Mouse (Mus musculus) MEL (cell line): ENCODE results near the gene Ppp1r12a. TPM values are rescaled to one million over a fixed set of nuclear protein-coding genes. Genes with fewer than 3 reads are reported as not detected.

Experiments used
- DNase-seq: peaks from one replicate; pipeline ENCODE4 v3.0.0; 2011; ENCODE audit warnings: low read depth, low spot score
- H3K27ac ChIP-seq: 2 replicates; pipeline ENCODE4 v1.5.1; 2012; ENCODE audit warnings: low read depth, mild to moderate bottlenecking, control low read depth, low read length, moderate library complexity; ENCODE audit not compliant: control insufficient read depth
- H3K27me3 ChIP-seq, 2 experiments: fragments of 150-350 bp in 1 of 2; sonication (generic) in 1 of 2; 2 replicates each; pipeline ENCODE4 v1.6.1; 2012; ENCODE audit warnings: low read length in 2 of 2, mild to moderate bottlenecking in 2 of 2, improper control_type of control experiment in 1 of 2, moderate library complexity in 1 of 2; ENCODE audit not compliant: insufficient read depth in 2 of 2, control insufficient read depth in 1 of 2
- H3K36me3 ChIP-seq, 2 experiments: 2 replicates each; pipeline ENCODE4 v1.6.1; 2012 to 2014; ENCODE audit warnings: low read length in 2 of 2, improper control_type of control experiment in 1 of 2, inconsistent platforms in 1 of 2, mild to moderate bottlenecking in 1 of 2; ENCODE audit not compliant: insufficient read depth in 2 of 2, control insufficient read depth in 1 of 2
- H3K4me1 ChIP-seq, 2 experiments: fragments of 150-350 bp in 1 of 2; sonication (generic) in 1 of 2; 2 replicates each; pipeline ENCODE4 v1.6.1; 2012; ENCODE audit warnings: low read length in 2 of 2, improper control_type of control experiment in 1 of 2, mild to moderate bottlenecking in 1 of 2; ENCODE audit not compliant: insufficient read depth in 2 of 2, control insufficient read depth in 1 of 2
- H3K4me3 ChIP-seq, 2 experiments: fragments of 150-350 bp in 1 of 2; sonication (generic) in 1 of 2; 2 replicates each; pipeline ENCODE4 v1.5.1; 2012; ENCODE audit warnings: low read depth in 2 of 2, low read length in 2 of 2, mild to moderate bottlenecking in 2 of 2, moderate library complexity in 2 of 2, control low read depth in 1 of 2, improper control_type of control experiment in 1 of 2; ENCODE audit not compliant: control insufficient read depth in 1 of 2, insufficient read depth in 1 of 2
- H3K79me2 ChIP-seq: 2 replicates; pipeline ENCODE4 v1.6.1; 2012; ENCODE audit warnings: mild to moderate bottlenecking, low read length, moderate library complexity; ENCODE audit not compliant: control insufficient read depth, poor library complexity, insufficient read depth
- H3K9ac ChIP-seq: 2 replicates; pipeline ENCODE4 v1.6.1; 2012; ENCODE audit warnings: low read depth, mild to moderate bottlenecking, control low read depth, low read length, moderate library complexity; ENCODE audit not compliant: control insufficient read depth, poor library complexity, severe bottlenecking
- H3K9me3 ChIP-seq: fragments of 150-350 bp; sonication (generic); replicated peaks from 2 replicates; pipeline ENCODE4 v1.6.1; 2012; ENCODE audit warnings: mild to moderate bottlenecking, low read length, improper control_type of control experiment, moderate library complexity; ENCODE audit not compliant: insufficient read depth
- CTCF ChIP-seq, 3 experiments: IDR thresholded peaks in 2 of 3; conservative IDR thresholded peaks in 1 of 3; 2 replicates each; pipeline ENCODE4 v1.5.1; 2011 to 2012; ENCODE audit warnings: low read length in 3 of 3, low read depth in 2 of 3, mild to moderate bottlenecking in 2 of 3, improper control_type of control experiment in 1 of 3, inconsistent platforms in 1 of 3, mixed read lengths in 1 of 3, moderate library complexity in 1 of 3; ENCODE audit not compliant: control insufficient read depth in 1 of 3, insufficient read depth in 1 of 3, poor library complexity in 1 of 3, severe bottlenecking in 1 of 3
- ELF1 ChIP-seq: IDR thresholded peaks from 2 replicates; pipeline ENCODE4 v1.6.1; 2014; ENCODE audit warnings: low read depth, mild to moderate bottlenecking, inconsistent platforms, low read length, improper control_type of control experiment, moderate library complexity
- EP300 ChIP-seq, 2 experiments: IDR thresholded peaks; 2 replicates each; pipeline ENCODE4 v1.6.1; 2011; ENCODE audit warnings: improper control_type of control experiment in 2 of 2, low read length in 2 of 2, low read depth in 1 of 2, mild to moderate bottlenecking in 1 of 2
- GABPA ChIP-seq: IDR thresholded peaks from 2 replicates; pipeline ENCODE4 v1.6.1; 2012; ENCODE audit warnings: low read depth, mild to moderate bottlenecking, inconsistent platforms, low read length, improper control_type of control experiment, moderate library complexity
- GATA1 ChIP-seq: IDR thresholded peaks from 2 replicates; pipeline ENCODE4 v1.6.1; 2011; ENCODE audit warnings: low read depth, low read length, improper control_type of control experiment
- JUND ChIP-seq: IDR thresholded peaks from 2 replicates; pipeline ENCODE4 v1.6.1; 2011; ENCODE audit warnings: low read depth, mild to moderate bottlenecking, improper control_type of control experiment, low read length
- MAX ChIP-seq: IDR thresholded peaks from 2 replicates; pipeline ENCODE4 v1.6.1; 2011; ENCODE audit warnings: low read length, improper control_type of control experiment
- MAZ ChIP-seq: IDR thresholded peaks from 2 replicates; pipeline ENCODE4 v1.6.1; 2012; ENCODE audit warnings: low read depth, mild to moderate bottlenecking, inconsistent platforms, low read length, improper control_type of control experiment
- MXI1 ChIP-seq: IDR thresholded peaks from 2 replicates; pipeline ENCODE4 v1.6.1; 2011; ENCODE audit warnings: mild to moderate bottlenecking, low read depth, low read length, improper control_type of control experiment
- MYC ChIP-seq: IDR thresholded peaks from 2 replicates; pipeline ENCODE4 v1.6.1; 2011; ENCODE audit warnings: low read depth, mild to moderate bottlenecking, low read length, improper control_type of control experiment, moderate library complexity
- NELFE ChIP-seq: IDR thresholded peaks from 2 replicates; pipeline ENCODE4 v1.6.1; 2011; ENCODE audit warnings: low read depth, low read length, improper control_type of control experiment
- NRF1 ChIP-seq: IDR thresholded peaks from 2 replicates; pipeline ENCODE4 v1.6.1; 2014; ENCODE audit warnings: low read depth, mild to moderate bottlenecking, inconsistent platforms, low read length, improper control_type of control experiment, moderate library complexity; ENCODE audit not compliant: poor library complexity, insufficient read depth, severe bottlenecking
- POLR2A ChIP-seq, 2 experiments: IDR thresholded peaks; 2 replicates each; pipeline ENCODE4 v1.6.1; 2011 to 2012; ENCODE audit warnings: low read length in 2 of 2, mild to moderate bottlenecking in 2 of 2, control low read depth in 1 of 2, improper control_type of control experiment in 1 of 2, low read depth in 1 of 2, moderate library complexity in 1 of 2; ENCODE audit not compliant: control insufficient read depth in 1 of 2, insufficient read depth in 1 of 2, poor library complexity in 1 of 2
- POLR2AphosphoS2 ChIP-seq: IDR thresholded peaks from 2 replicates; pipeline ENCODE4 v1.6.1; 2011; ENCODE audit warnings: low read length, improper control_type of control experiment
- POLR2AphosphoS5 ChIP-seq: IDR thresholded peaks from 2 replicates; pipeline ENCODE4 v1.6.1; 2012; ENCODE audit warnings: low read depth, borderline replicate concordance, mild to moderate bottlenecking, inconsistent platforms, low read length, moderate library complexity, mixed read lengths
- SIN3A ChIP-seq: IDR thresholded peaks from 2 replicates; pipeline ENCODE4 v1.6.1; 2012; ENCODE audit warnings: low read length, improper control_type of control experiment, inconsistent platforms
- SMC3 ChIP-seq: IDR thresholded peaks from 2 replicates; pipeline ENCODE4 v1.6.1; 2011; ENCODE audit warnings: low read depth, low read length, improper control_type of control experiment
- TAL1 ChIP-seq: IDR thresholded peaks from 2 replicates; pipeline ENCODE4 v1.6.1; 2012; ENCODE audit warnings: mild to moderate bottlenecking, inconsistent platforms, low read length, moderate library complexity, mixed read lengths
- UBTF ChIP-seq: IDR thresholded peaks from 2 replicates; pipeline ENCODE4 v1.6.1; 2012; ENCODE audit warnings: low read depth, mild to moderate bottlenecking, inconsistent platforms, low read length, improper control_type of control experiment, moderate library complexity, borderline replicate concordance; ENCODE audit not compliant: insufficient read depth
- USF2 ChIP-seq, 2 experiments: IDR thresholded peaks; 2 replicates each; pipeline ENCODE4 v1.6.1; 2011 to 2012; ENCODE audit warnings: improper control_type of control experiment in 2 of 2, low read length in 2 of 2, borderline replicate concordance in 1 of 2, inconsistent platforms in 1 of 2, low read depth in 1 of 2, mild to moderate bottlenecking in 1 of 2; ENCODE audit not compliant: insufficient read depth in 1 of 2
- ZC3H11A ChIP-seq: IDR thresholded peaks from 2 replicates; pipeline ENCODE4 v1.6.1; 2012; ENCODE audit warnings: low read depth, mild to moderate bottlenecking, inconsistent platforms, low read length, improper control_type of control experiment
- ZKSCAN1 ChIP-seq: IDR thresholded peaks from 2 replicates; pipeline ENCODE4 v1.6.1; 2012; ENCODE audit warnings: low read depth, mild to moderate bottlenecking, inconsistent platforms, low read length, improper control_type of control experiment, moderate library complexity
- ZMIZ1 ChIP-seq: IDR thresholded peaks from 2 replicates; pipeline ENCODE4 v1.6.1; 2012; ENCODE audit warnings: low read depth, mild to moderate bottlenecking, inconsistent platforms, low read length, improper control_type of control experiment, moderate library complexity
- polyA plus RNA-seq, 2 experiments: library from polyadenylated mRNA; stranded (reverse) in 1 of 2; unstranded in 1 of 2; fragments of >175 nt in 1 of 2; fragments of >200 nt in 1 of 2; gene quantifications; 2 replicates each; pipeline versions ENCODE4 v1.2.1 to v1.2.4; 2012; ENCODE audit warnings: low replicate concordance in 2 of 2, low read depth in 1 of 2; ENCODE audit not compliant: insufficient read length in 2 of 2, insufficient read depth in 1 of 2, missing spikeins in 1 of 2
- total RNA-seq: library from RNA; depleted of rRNA; stranded (reverse); fragments of 300-350 nt; gene quantifications from 2 replicates; pipeline ENCODE4 v1.2.3, GENCODE M21; 2012

The Ppp1r12a gene
- total and polyA plus RNA-seq, 3 experiments = 46.5 to 86.6 (median 59.1) TPM

GRCm38 (mm10) chr10:108331784-108332561 lies 170.0 kb downstream of the Ppp1r12a start, which contains the start of gene Pawr (continued):
- TF ChIP-seq POLR2AphosphoS5 = no peak
- no peak for TF ChIP-seq MYC
- TF ChIP-seq TAL1 = no peak

GRCm38 (mm10) chr10:108332571-108333541 lies 170.9 kb downstream of the Ppp1r12a start:
- Histone ChIP-seq H3K27ac (peak overlapping the region; percentile 52), H3K4me3 (peak overlapping the region; percentile 83 to 95), H3K79me2 (peaks cover 24% of the 10 kb centered on the region), H3K36me3 (peaks cover 0 to 18% of the 10 kb centered on the region in 2 experiments; a peak in 3 of 4 replicates), H3K9ac (peak overlapping the region; percentile 93), H3K9me3 (no peaks in the 10 kb centered on the region), H3K4me1 (peaks cover 12% of the 10 kb centered on the region in 2 experiments; a peak in 3 of 4 replicates), H3K27me3 (no peaks in the 10 kb centered on the region)
- peak; percentile 35; the same call in 1 of the 2 replicates for TF ChIP-seq NRF1
- peak in 1 of 3 experiments; percentile 4; a peak in 2 of 6 replicates for TF ChIP-seq CTCF (IDR thresholded peaks at IDR 0.05 in 2 of 3, conservative IDR thresholded peaks at IDR 0.05 in 1 of 3; ENCODE audit: control insufficient read depth in 1 of 3, insufficient read depth in 1 of 3, low read depth in 2 of 3, low read length in 3 of 3, poor library complexity in 1 of 3, severe bottlenecking in 1 of 3)
- TF ChIP-seq POLR2A (IDR thresholded peaks at IDR 0.05; ENCODE audit: control insufficient read depth in 1 of 2, insufficient read depth in 1 of 2, low read depth in 1 of 2, low read length in 2 of 2, poor library complexity in 1 of 2) = peak in 1 of 2 experiments; percentile 3; a peak in 2 of 4 replicates
- TF ChIP-seq NELFE = peak; percentile 11; the same call in 1 of the 2 replicates
- TF ChIP-seq ZKSCAN1 = no peak
- peak; percentile 23; the same call in 1 of the 2 replicates for TF ChIP-seq MAZ
- TF ChIP-seq MXI1 = peak; percentile 72
- TF ChIP-seq POLR2AphosphoS5 = no peak
- peak; percentile 52 for DNase-seq

- H3K27me3 ChIP-seq = no peaks in the 10 kb centered on the region
- DNase-seq = peak; percentile 77
- H3K9ac ChIP-seq = peak overlapping the region; percentile 93
- H3K9me3 ChIP-seq = no peaks in the 10 kb centered on the region
- H3K36me3 ChIP-seq = peaks cover 0 to 16% of the 10 kb centered on the region in 2 experiments; a peak in 3 of 4 replicates
- H3K79me2 ChIP-seq = peaks cover 24% of the 10 kb centered on the region
- peaks cover 12% of the 10 kb centered on the region in 2 experiments; a peak in 3 of 4 replicates for H3K4me1 ChIP-seq
- peak overlapping the region; percentile 83 to 95 for H3K4me3 ChIP-seq
- H3K27ac ChIP-seq = peak overlapping the region; percentile 52
- TF ChIP-seq EP300 (IDR thresholded peaks at IDR 0.05; ENCODE audit: low read depth in 1 of 2, low read length in 2 of 2) = no peak
- TF ChIP-seq POLR2AphosphoS5 = no peak
- TF ChIP-seq ZMIZ1 = no peak
- TF ChIP-seq POLR2AphosphoS2 = no peak
- no peak for TF ChIP-seq JUND
- TF ChIP-seq SIN3A = peak; percentile 84
- peak; percentile 63 for TF ChIP-seq MAX
- TF ChIP-seq POLR2A (IDR thresholded peaks at IDR 0.05; ENCODE audit: control insufficient read depth in 1 of 2, insufficient read depth in 1 of 2, low read depth in 1 of 2, low read length in 2 of 2, poor library complexity in 1 of 2) = no peak
- no peak for TF ChIP-seq UBTF
- no peak for TF ChIP-seq ZC3H11A
- TF ChIP-seq NELFE = no peak
- no peak for TF ChIP-seq ZKSCAN1
- TF ChIP-seq GABPA = no peak
- TF ChIP-seq ELF1 = no peak
- peak; percentile 78 for TF ChIP-seq GATA1
- TF ChIP-seq SMC3 = no peak
- TF ChIP-seq USF2 (IDR thresholded peaks at IDR 0.05; ENCODE audit: borderline replicate concordance in 1 of 2, insufficient read depth in 1 of 2, low read depth in 1 of 2, low read length in 2 of 2) = no peak
Measured at GRCm38 (mm10) chr10:108333642-108334041, 171.6 kb downstream of the Ppp1r12a start.
